ENCODE assay signal across 8 mouse cellular contexts in genomic region chr11:100931254-100931921, GRCm38 (mm10). TPM values are rescaled to one million over a fixed set of nuclear protein-coding genes. Genes with fewer than 3 reads are reported as not detected.
A peak's percentile ranks its signal among the peaks of the same experiment; 100 is the strongest.
DNase-seq lines count a peak whose midpoint lies in the region; ATAC-seq and TF ChIP-seq lines count a peak whose summit lies in the region.

No protein-coding gene starts in this region.

- H3K9me3 ChIP-seq in hindbrain, postnatal 0 days (ENCODE audit: low read length) = no peaks in the 10 kb centered on the region
- H3K9me3 ChIP-seq in hindbrain, embryonic 16.5 days (ENCODE audit: control insufficient read depth, low read length) = no peaks in the 10 kb centered on the region
- H3K9me3 ChIP-seq in liver, embryonic 15.5 days (replicated peaks) = no peaks in the 10 kb centered on the region

- H3K9ac ChIP-seq in hindbrain, postnatal 0 days (replicated peaks; ENCODE audit: low read length) = no peak overlapping the region
- no peak overlapping the region for H3K9ac ChIP-seq in hindbrain, embryonic 16.5 days (ENCODE audit: low read depth, low read length)
- H3K9ac ChIP-seq in liver, embryonic 15.5 days = peak overlapping the region; percentile 54

- H3K4me2 ChIP-seq in hindbrain, postnatal 0 days (ENCODE audit: low read depth, low read length) = peak overlapping the region; percentile 21; the same call in 1 of the 2 replicates
- no peak overlapping the region for H3K4me2 ChIP-seq in hindbrain, embryonic 16.5 days (ENCODE audit: low read length)
- peak overlapping the region; percentile 67 for H3K4me2 ChIP-seq in liver, embryonic 15.5 days

- 60% methylated on average over 12 of the region's 12 CpGs for WGBS in hindbrain, postnatal 0 days
- 64% methylated on average over 12 of the region's 12 CpGs for WGBS in hindbrain, embryonic 16.5 days
- WGBS in liver, embryonic 15.5 days (ENCODE audit: insufficient replicate concordance) = 40% methylated on average over 12 of the region's 12 CpGs

- no peaks in the 10 kb centered on the region for H3K4me1 ChIP-seq in hindbrain, postnatal 0 days (ENCODE audit: insufficient read depth, low read length)
- no peaks in the 10 kb centered on the region; the same call in 1 of the 2 replicates for H3K4me1 ChIP-seq in hindbrain, embryonic 16.5 days (ENCODE audit: control insufficient read depth, insufficient read depth, low read depth, low read length)
- H3K4me1 ChIP-seq in liver, embryonic 15.5 days (replicated peaks) = peaks cover 71% of the 10 kb centered on the region

- no peaks in the 10 kb centered on the region for H3K36me3 ChIP-seq in hindbrain, postnatal 0 days (ENCODE audit: insufficient read depth, low read length)
- H3K36me3 ChIP-seq in hindbrain, embryonic 16.5 days (ENCODE audit: control insufficient read depth, insufficient read depth, low read length) = no peaks in the 10 kb centered on the region
- H3K36me3 ChIP-seq in liver, embryonic 15.5 days (replicated peaks) = peaks cover 9% of the 10 kb centered on the region

- intact Hi-C loops in heart, postnatal 36 days (cut with DNase I) = loop anchor here (2.0 kb wide), 1 partner anchor 15 kb away; no protein-coding TSS in a partner anchor

- H3K4me3 ChIP-seq in hindbrain, postnatal 0 days (ENCODE audit: low read length) = no peak overlapping the region
- no peak overlapping the region for H3K4me3 ChIP-seq in hindbrain, embryonic 16.5 days (ENCODE audit: low read length)
- H3K4me3 ChIP-seq in liver, embryonic 15.5 days (replicated peaks) = peak overlapping the region; percentile 61

- no peak for ATAC-seq in hindbrain, postnatal 0 days
- ATAC-seq in hindbrain, embryonic 16.5 days = no peak
- peak; percentile 87 for ATAC-seq in activated CD4-positive, CD25-positive, alpha-beta regulatory T cell, adult 4 months
- ATAC-seq in liver, embryonic 15.5 days (ENCODE audit: insufficient read depth) = no peak
- no peak for ATAC-seq in frontal cortex, adult (ENCODE audit: low TSS enrichment)

- no peaks in the 10 kb centered on the region for H3K27me3 ChIP-seq in hindbrain, postnatal 0 days (ENCODE audit: insufficient read depth, low read length)
- H3K27me3 ChIP-seq in hindbrain, embryonic 16.5 days (replicated peaks; ENCODE audit: control insufficient read depth, insufficient read depth, low read length) = no peaks in the 10 kb centered on the region
- H3K27me3 ChIP-seq in liver, embryonic 15.5 days = no peaks in the 10 kb centered on the region

- DNase-seq in hindbrain, postnatal 0 days (ENCODE audit: low spot score) = no peak
- DNase-seq in heart, postnatal 36 days = peak; percentile 41 to 53
- DNase-seq in spleen, postnatal 10 days (ENCODE audit: low spot score in 2 of 2) = peak; percentile 33 to 65
- no peak for DNase-seq in cerebellum, adult 11-12 months

- no peak overlapping the region for H3K27ac ChIP-seq in hindbrain, postnatal 0 days
- no peak overlapping the region for H3K27ac ChIP-seq in hindbrain, embryonic 16.5 days (ENCODE audit: low read depth, low read length)
- H3K27ac ChIP-seq in liver, embryonic 15.5 days (replicated peaks) = peak overlapping the region; percentile 68

- no peak for TF ChIP-seq CTCF in hindbrain, postnatal 0 days (IDR thresholded peaks at IDR 0.05; ENCODE audit: low read depth)

RNA-seq across cellular contexts. Expression of gene Stat3, which starts 8.0 kb away (rescaled TPM):
- total RNA-seq in hindbrain, postnatal 0 days (2014; rRNA removed) = 49.7 and 56.2 TPM in 2 replicates
- polyA plus RNA-seq in hindbrain, postnatal 0 days (2015; fragmentation: Nextera tagmentation; extraction: Ambion mirVana) = 41.4 and 43.4 TPM in 2 replicates
- 49.2 and 49.5 TPM in 2 replicates for polyA plus RNA-seq in hindbrain, embryonic 16.5 days (2015; fragmentation: Nextera tagmentation; extraction: Ambion mirVana)
- 10 to 100 TPM; 71.0 to 82.0 TPM for polyA plus RNA-seq in activated CD4-positive, CD25-positive, alpha-beta regulatory T cell, adult 4 months (2017; shearing (Covaris generic))
- total RNA-seq in heart, postnatal 36 days (2021) = 10 to 100 TPM; 93.5 to 93.9 TPM
- polyA plus RNA-seq in liver, embryonic 15.5 days (2015; fragmentation: Nextera tagmentation; extraction: Ambion mirVana) = 35.5 and 40.0 TPM in 2 replicates

RNA-seq across cellular contexts. Expression of gene Cavin1, which starts 39.3 kb away (rescaled TPM):
- total RNA-seq in hindbrain, postnatal 0 days (2014; rRNA removed) = 19.7 and 26.3 TPM in 2 replicates
- 48.6 and 50.2 TPM in 2 replicates for polyA plus RNA-seq in hindbrain, postnatal 0 days (2015; fragmentation: Nextera tagmentation; extraction: Ambion mirVana)
- polyA plus RNA-seq in hindbrain, embryonic 16.5 days (2015; fragmentation: Nextera tagmentation; extraction: Ambion mirVana) = 47.0 and 61.8 TPM in 2 replicates
- polyA plus RNA-seq in activated CD4-positive, CD25-positive, alpha-beta regulatory T cell, adult 4 months (2017; shearing (Covaris generic)) = under 1 TPM; 0.12 to 0.13 TPM
- total RNA-seq in heart, postnatal 36 days (2021) = 100 to 1,000 TPM; 239 to 258 TPM
- polyA plus RNA-seq in liver, embryonic 15.5 days (2015; fragmentation: Nextera tagmentation; extraction: Ambion mirVana) = 26.9 and 28.1 TPM in 2 replicates

Comparison
In these comparisons a context has a peak if more than half of its experiments do, and no peak if none do; other contexts are left out.
1. DNase-seq: peak in heart, postnatal 36 days (2 of 2) and spleen, postnatal 10 days (2 of 2); none in hindbrain, postnatal 0 days (single experiment) and cerebellum, adult 11-12 months (single experiment).
2. RNA of gene Cavin1, which starts 39.3 kb away (polyA plus RNA-seq): 48.6 to 50.2 TPM in hindbrain, postnatal 0 days, 47.0 to 61.8 TPM in hindbrain, embryonic 16.5 days and 26.9 to 28.1 TPM in liver, embryonic 15.5 days; 0.12 to 0.13 TPM in activated CD4-positive, CD25-positive, alpha-beta regulatory T cell, adult 4 months; every median in the first group is over 10 times any median in the second.